Mouse (Mus musculus) heart, embryonic 16.5 days (tissue): Measurements from ENCODE around the gene Cyth2. TPM values are rescaled to one million over a fixed set of nuclear protein-coding genes. Genes with fewer than 3 reads are reported as not detected.
A peak's percentile ranks its signal among the peaks of the same experiment; 100 is the strongest.

Source experiments
- ATAC-seq: fragments of 200-750 bp; cut with Nextera tagmentation; replicated peaks from 2 replicates; pipeline ENCODE4 v1.8.0; 2017; ENCODE audit warnings: moderate number of reproducible peaks; ENCODE audit not compliant: insufficient read depth, low FRiP score; ENCODE audit errors: extremely low read depth
- H3K27ac ChIP-seq: fragments of 300-500 bp; sonication (generic); 2 replicates; pipeline ENCODE4 v1.5.1; 2014; ENCODE audit warnings: mild to moderate bottlenecking, low read length, control low read depth, moderate library complexity
- H3K27me3 ChIP-seq: fragments of 300-500 bp; sonication (generic); 2 replicates; pipeline ENCODE4 v1.6.1; 2014; ENCODE audit warnings: low read length, mixed read lengths; ENCODE audit not compliant: control insufficient read depth, insufficient read depth
- H3K36me3 ChIP-seq: fragments of 300-500 bp; sonication (generic); 2 replicates; pipeline ENCODE4 v1.6.1; 2014; ENCODE audit not compliant: control insufficient read depth, insufficient read depth
- H3K4me1 ChIP-seq: fragments of 300-500 bp; sonication (generic); 2 replicates; pipeline ENCODE4 v1.6.1; 2014; ENCODE audit warnings: low read length, mixed read lengths; ENCODE audit not compliant: control insufficient read depth, insufficient read depth
- H3K4me2 ChIP-seq: fragments of 300-500 bp; sonication (generic); 2 replicates; pipeline ENCODE4 v1.6.1; 2014; ENCODE audit warnings: low read depth, mild to moderate bottlenecking, control low read depth, low read length
- H3K4me3 ChIP-seq: fragments of 300-500 bp; sonication (generic); 2 replicates; pipeline ENCODE4 v1.5.1; 2014; ENCODE audit warnings: mild to moderate bottlenecking, control low read depth, low read length
- H3K9ac ChIP-seq: fragments of 300-500 bp; sonication (generic); 2 replicates; pipeline ENCODE4 v1.6.1; 2014; ENCODE audit warnings: low read length, control low read depth
- H3K9me3 ChIP-seq: fragments of 300-500 bp; sonication (generic); replicated peaks from 2 replicates; pipeline ENCODE4 v1.6.1; 2016; ENCODE audit warnings: low read length; ENCODE audit not compliant: control insufficient read depth
- WGBS: fragments of 180-500 bp; shearing (Covaris S2); extraction: QIAGEN DNeasy Blood & Tissue Kit; methylation state at CpG from one replicate; pipeline ENCODE4 v1.1.7; 2014; 5-methylcytosine and 5-hydroxymethylcytosine counted together
- polyA plus RNA-seq: library from polyadenylated mRNA; unstranded; fragments of >200 nt; fragmentation: Nextera tagmentation; extraction: Ambion mirVana; gene quantifications from 2 replicates; pipeline ENCODE4 v1.2.1, GENCODE M21; 2015

The Cyth2 gene
- polyA plus RNA-seq, 1 experiment from 2014 or later: 90.8 TPM

DNA sequence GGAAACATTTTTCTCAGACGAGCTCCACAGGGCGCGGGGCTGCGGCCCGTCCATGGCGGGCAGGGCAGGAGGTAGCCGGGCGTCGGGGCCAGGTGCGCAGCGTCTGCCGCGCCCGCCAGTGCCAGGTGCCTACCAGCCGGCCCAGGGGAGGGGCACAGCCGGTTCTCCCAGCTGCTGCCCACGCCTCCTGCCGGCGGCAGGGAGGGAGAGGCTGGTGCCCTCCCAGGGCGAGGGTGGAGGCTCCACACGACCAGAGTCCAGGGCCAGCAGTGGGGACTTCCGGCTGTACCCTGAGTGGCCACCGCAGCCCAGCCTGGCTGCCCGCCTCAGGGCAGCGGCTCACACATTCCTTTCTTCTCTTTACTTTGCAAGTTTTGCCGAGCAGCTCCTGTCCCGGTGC is 55.0 kb downstream of the Cyth2 start:
- Histone ChIP-seq H3K4me2 (peak overlapping the region; percentile 41), H3K4me3 (peak overlapping the region; percentile 1; the same call in 1 of the 2 replicates), H3K27ac (no peak overlapping the region), H3K4me1 (no peaks in the 10 kb centered on the region), H3K27me3 (peaks cover 26% of the 10 kb centered on the region), H3K36me3 (no peaks in the 10 kb centered on the region), H3K9ac (peak overlapping the region; percentile 6; the same call in 1 of the 2 replicates), H3K9me3 (no peaks in the 10 kb centered on the region)
- 7% methylated on average over 27 of the region's 27 CpGs for WGBS
- no peak for ATAC-seq

Other genes with a start within 250 kb of the Cyth2 start
- 97.7 and 102 TPM in 2 replicates for gene Bcat2, start 244.4 kb downstream of the Cyth2 start, polyA plus RNA-seq
- gene Fgf21, start 199.1 kb downstream of the Cyth2 start, polyA plus RNA-seq: 1.5 and 1.7 TPM in 2 replicates
- gene Fut1, start 197.3 kb downstream of the Cyth2 start, polyA plus RNA-seq: 0.15 and 0.83 TPM in 2 replicates
- 0.21 and 0.26 TPM in 2 replicates for gene Izumo1, start 192.8 kb downstream of the Cyth2 start, polyA plus RNA-seq
- 15.4 and 16.3 TPM in 2 replicates for gene Rasip1, start 187.1 kb downstream of the Cyth2 start, polyA plus RNA-seq
- 7.6 and 9.0 TPM in 2 replicates for gene Mamstr, start 174.6 kb downstream of the Cyth2 start, polyA plus RNA-seq
- gene Fut2, start 148.2 kb downstream of the Cyth2 start, polyA plus RNA-seq: 1.5 and 1.6 TPM in 2 replicates
- 0.22 and 0.36 TPM in 2 replicates for gene Ntn5, start 130.6 kb downstream of the Cyth2 start, polyA plus RNA-seq
- 0.33 and 0.65 TPM in 2 replicates for gene Sec1, start 120.2 kb downstream of the Cyth2 start, polyA plus RNA-seq
- 4.2 and 5.1 TPM in 2 replicates for gene Car11, start 114.7 kb downstream of the Cyth2 start, polyA plus RNA-seq
- 3.0 and 3.6 TPM in 2 replicates for gene Dbp, start 109.5 kb downstream of the Cyth2 start, polyA plus RNA-seq
- 520 and 591 TPM in 2 replicates for gene Rpl18, start 99.1 kb downstream of the Cyth2 start, polyA plus RNA-seq
- 18.9 and 19.1 TPM in 2 replicates for gene Sphk2, start 96.6 kb downstream of the Cyth2 start, polyA plus RNA-seq
- gene Fam83e, start 93.4 kb downstream of the Cyth2 start, polyA plus RNA-seq: 0.39 and 0.84 TPM in 2 replicates
- not detected in 2 replicates for gene Spaca4, start 88.8 kb downstream of the Cyth2 start, polyA plus RNA-seq
- gene Lmtk3, start 30.8 kb downstream of the Cyth2 start, polyA plus RNA-seq: 0.53 and 0.57 TPM in 2 replicates
- gene Sult2b1, start 29.9 kb downstream of the Cyth2 start, polyA plus RNA-seq: 0.66 and 0.72 TPM in 2 replicates
- 0.50 and 0.57 TPM in 2 replicates for gene Kcnj14, start 10.2 kb upstream of the Cyth2 start, polyA plus RNA-seq
- gene Grwd1, start 16.4 kb upstream of the Cyth2 start, polyA plus RNA-seq: 38.1 and 40.2 TPM in 2 replicates
- 64.9 and 76.1 TPM in 2 replicates for gene Kdelr1, start 58.2 kb upstream of the Cyth2 start, polyA plus RNA-seq
- gene Grin2d, start 63.8 kb upstream of the Cyth2 start, polyA plus RNA-seq: 0.14 and 0.17 TPM in 2 replicates
- gene Syngr4, start 82.1 kb upstream of the Cyth2 start, polyA plus RNA-seq: 0.91 and 1.4 TPM in 2 replicates
- gene Tmem143, start 82.4 kb upstream of the Cyth2 start, polyA plus RNA-seq: 8.8 TPM in 2 replicates
- gene Emp3, start 106.8 kb upstream of the Cyth2 start, polyA plus RNA-seq: 87.4 and 92.8 TPM in 2 replicates
- 3.8 and 3.9 TPM in 2 replicates for gene Ccdc114, start 109.5 kb upstream of the Cyth2 start, polyA plus RNA-seq
- 0.11 and 0.12 TPM in 2 replicates for gene Abcc6, start 215.7 kb upstream of the Cyth2 start, polyA plus RNA-seq
- gene Nomo1, start 219.1 kb upstream of the Cyth2 start, polyA plus RNA-seq: 35.9 and 36.2 TPM in 2 replicates